Mouse (Mus musculus): ENCODE measurements at regions not wholly inside any gene's neighbourhood (a gene's known extent, or its start where the extent isn't known, plus 50 kb on each side); places are given as distances from the start of the nearest gene placed in this dataset.

DNA sequence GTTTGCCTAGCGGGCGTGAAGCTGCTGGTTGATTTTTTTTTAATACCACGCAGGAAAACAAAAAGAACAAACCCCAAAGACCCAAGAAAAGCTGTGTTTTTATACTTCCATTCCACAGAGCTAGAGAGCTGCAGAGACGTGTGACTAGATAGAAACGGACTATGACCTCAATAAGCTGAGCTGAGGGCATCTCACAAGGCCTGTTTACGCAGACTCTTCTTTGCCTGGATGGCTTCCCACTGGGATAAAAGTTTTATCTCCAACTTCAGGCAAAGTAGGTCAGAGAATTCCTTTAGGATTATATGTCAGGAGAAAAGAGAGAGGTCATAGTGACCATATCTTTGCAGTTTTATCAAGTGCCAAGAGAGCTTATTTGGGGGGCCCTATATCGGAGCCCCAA is 199.4 kb downstream of the Mreg start:
- H3K9me3 ChIP-seq (ENCODE audit: control insufficient read depth, low read length), result no peaks in the 10 kb centered on the region
- H3K36me3 ChIP-seq (ENCODE audit: control insufficient read depth, insufficient read depth), result no peaks in the 10 kb centered on the region
- H3K27ac ChIP-seq (ENCODE audit: low read length), result no peak overlapping the region
- H3K4me3 ChIP-seq (replicated peaks; ENCODE audit: low read length), result no peak overlapping the region
- no peak overlapping the region for H3K9ac ChIP-seq (replicated peaks; ENCODE audit: low read depth, low read length)
- WGBS, result 70% methylated on average over 7 of the region's 7 CpGs
- no peak overlapping the region for H3K4me2 ChIP-seq (ENCODE audit: low read length)
- no peaks in the 10 kb centered on the region for H3K27me3 ChIP-seq (replicated peaks; ENCODE audit: control insufficient read depth, insufficient read depth, low read length)
- no peaks in the 10 kb centered on the region for H3K4me1 ChIP-seq (replicated peaks; ENCODE audit: control insufficient read depth, insufficient read depth, low read length)
- ATAC-seq, result no peak

DNA sequence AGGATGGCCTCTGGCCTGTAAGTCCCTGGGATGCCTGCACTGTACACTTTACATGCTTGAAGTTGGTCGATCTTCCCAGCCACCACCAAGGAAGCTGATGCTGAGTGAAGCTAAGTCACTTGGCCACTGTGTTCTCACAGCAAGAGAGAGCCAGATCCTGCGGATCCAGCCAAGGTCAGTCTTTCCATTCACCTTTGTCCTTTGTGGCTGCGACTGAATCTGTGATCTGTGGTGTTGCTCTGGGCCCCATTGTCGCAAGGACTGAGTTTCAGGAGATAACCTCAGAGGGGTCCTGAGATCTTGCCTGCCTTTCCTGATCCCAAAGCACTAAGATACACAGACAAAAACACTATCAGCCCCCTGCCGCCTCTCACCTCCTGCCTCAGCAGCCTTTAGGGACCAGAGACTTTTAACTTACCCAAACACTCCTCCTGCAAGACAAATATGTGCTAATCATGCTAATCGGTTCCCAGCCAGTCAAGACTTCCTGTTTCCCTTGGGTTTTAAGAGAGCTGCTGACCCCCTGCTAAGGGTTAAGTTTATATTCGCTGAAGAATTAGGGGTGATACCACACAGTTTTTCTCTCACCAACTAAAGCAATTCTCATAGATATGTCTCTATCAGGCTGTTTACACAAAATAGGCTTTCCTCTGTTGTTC is 202.7 kb downstream of the Mreg start:
- Histone ChIP-seq H3K27ac (ENCODE audit: low read length) (no peak overlapping the region), H3K9ac (replicated peaks; ENCODE audit: low read depth, low read length) (no peak overlapping the region), H3K27me3 (replicated peaks; ENCODE audit: control insufficient read depth, insufficient read depth, low read length) (no peaks in the 10 kb centered on the region), H3K4me2 (ENCODE audit: low read length) (no peak overlapping the region), H3K9me3 (ENCODE audit: control insufficient read depth, low read length) (no peaks in the 10 kb centered on the region), H3K4me1 (replicated peaks; ENCODE audit: control insufficient read depth, insufficient read depth, low read length) (peaks cover 7% of the 10 kb centered on the region), H3K4me3 (replicated peaks; ENCODE audit: low read length) (no peak overlapping the region), H3K36me3 (ENCODE audit: control insufficient read depth, insufficient read depth) (no peaks in the 10 kb centered on the region)
- ATAC-seq, result no peak
- WGBS, result 50% methylated on average over 7 of the region's 7 CpGs

DNA sequence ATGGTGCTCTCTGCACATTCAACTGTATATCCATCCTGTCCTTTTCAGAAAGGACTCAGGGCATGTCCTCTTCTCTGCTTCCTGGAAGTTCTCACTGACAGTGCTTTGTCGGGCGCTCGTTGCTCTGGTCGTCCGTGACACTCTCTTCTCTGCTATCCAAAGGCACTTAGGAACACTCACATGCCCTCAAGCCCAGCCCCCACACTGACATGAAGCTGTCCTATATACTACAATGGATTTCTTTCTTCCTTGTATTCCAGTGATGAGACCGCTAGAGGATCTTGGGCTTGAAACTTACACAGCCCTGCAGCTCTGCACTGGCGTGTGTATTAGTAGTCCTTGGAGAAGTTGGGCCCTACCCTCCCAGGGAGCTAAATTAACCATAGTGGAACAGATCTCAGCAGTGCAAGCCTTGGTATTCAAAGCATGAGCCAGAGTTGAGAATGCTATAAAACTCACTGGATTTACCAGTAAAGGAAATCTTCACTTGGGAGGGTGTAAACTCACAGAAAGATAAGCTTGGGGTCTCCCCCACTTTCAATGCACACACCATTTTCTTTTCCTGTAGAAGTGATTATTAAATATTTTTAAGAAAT is 205.3 kb downstream of the Mreg start:
- Histone ChIP-seq H3K9ac (replicated peaks; ENCODE audit: low read depth, low read length) (no peak overlapping the region), H3K36me3 (ENCODE audit: control insufficient read depth, insufficient read depth) (no peaks in the 10 kb centered on the region), H3K9me3 (ENCODE audit: control insufficient read depth, low read length) (no peaks in the 10 kb centered on the region), H3K4me2 (ENCODE audit: low read length) (no peak overlapping the region), H3K4me1 (replicated peaks; ENCODE audit: control insufficient read depth, insufficient read depth, low read length) (peaks cover 7% of the 10 kb centered on the region), H3K27me3 (replicated peaks; ENCODE audit: control insufficient read depth, insufficient read depth, low read length) (no peaks in the 10 kb centered on the region), H3K4me3 (replicated peaks; ENCODE audit: low read length) (no peak overlapping the region), H3K27ac (ENCODE audit: low read length) (no peak overlapping the region)
- ATAC-seq, result no peak
- WGBS, result 79% methylated on average over 7 of the region's 7 CpGs

GRCm38 (mm10) chr1:72005956-72006355 is 206.2 kb downstream of the Mreg start:
- WGBS, result 36% methylated on average over 8 of the region's 8 CpGs
- peak; percentile 40; the same call in 1 of the 2 replicates for ATAC-seq

DNA sequence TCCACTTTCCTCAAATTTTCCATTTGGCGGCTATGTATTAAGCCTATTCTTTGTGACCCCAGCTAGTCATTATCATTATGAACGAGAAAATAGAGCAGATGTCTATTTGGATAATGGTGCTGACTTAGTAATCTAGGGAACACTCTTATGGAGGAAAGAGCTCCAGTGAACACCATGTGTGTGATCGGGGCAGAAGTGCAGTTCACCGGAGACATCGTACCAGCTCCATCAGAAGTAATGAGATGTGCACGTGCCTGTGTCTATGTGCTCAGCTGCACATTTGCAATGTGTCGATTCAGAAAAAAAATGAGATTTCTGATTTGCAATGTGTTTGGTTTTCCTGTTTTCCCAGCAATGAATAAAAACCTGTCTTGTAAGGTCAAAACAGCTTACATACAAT is 206.6 kb downstream of the Mreg start:
- Histone ChIP-seq H3K4me2 (ENCODE audit: low read length) (no peak overlapping the region), H3K36me3 (ENCODE audit: control insufficient read depth, insufficient read depth) (no peaks in the 10 kb centered on the region), H3K27ac (ENCODE audit: low read length) (no peak overlapping the region), H3K9ac (replicated peaks; ENCODE audit: low read depth, low read length) (no peak overlapping the region), H3K27me3 (replicated peaks; ENCODE audit: control insufficient read depth, insufficient read depth, low read length) (no peaks in the 10 kb centered on the region), H3K4me3 (replicated peaks; ENCODE audit: low read length) (no peak overlapping the region), H3K9me3 (ENCODE audit: control insufficient read depth, low read length) (no peaks in the 10 kb centered on the region), H3K4me1 (replicated peaks; ENCODE audit: control insufficient read depth, insufficient read depth, low read length) (peaks cover 7% of the 10 kb centered on the region)
- peak; percentile 55; the same call in 1 of the 2 replicates for ATAC-seq
- WGBS, result 55% methylated on average over 7 of the region's 7 CpGs

More at GRCm38 (mm10) chr1:72005956-72006355, 206.2 kb downstream of the Mreg start:
- Histone ChIP-seq H3K4me1 (replicated peaks; ENCODE audit: control insufficient read depth, insufficient read depth, low read length) (peaks cover 7% of the 10 kb centered on the region), H3K4me3 (replicated peaks; ENCODE audit: low read length) (no peak overlapping the region), H3K9me3 (ENCODE audit: control insufficient read depth, low read length) (no peaks in the 10 kb centered on the region), H3K36me3 (ENCODE audit: control insufficient read depth, insufficient read depth) (no peaks in the 10 kb centered on the region), H3K4me2 (ENCODE audit: low read length) (no peak overlapping the region), H3K9ac (replicated peaks; ENCODE audit: low read depth, low read length) (no peak overlapping the region), H3K27ac (ENCODE audit: low read length) (no peak overlapping the region), H3K27me3 (replicated peaks; ENCODE audit: control insufficient read depth, insufficient read depth, low read length) (no peaks in the 10 kb centered on the region)

DNA sequence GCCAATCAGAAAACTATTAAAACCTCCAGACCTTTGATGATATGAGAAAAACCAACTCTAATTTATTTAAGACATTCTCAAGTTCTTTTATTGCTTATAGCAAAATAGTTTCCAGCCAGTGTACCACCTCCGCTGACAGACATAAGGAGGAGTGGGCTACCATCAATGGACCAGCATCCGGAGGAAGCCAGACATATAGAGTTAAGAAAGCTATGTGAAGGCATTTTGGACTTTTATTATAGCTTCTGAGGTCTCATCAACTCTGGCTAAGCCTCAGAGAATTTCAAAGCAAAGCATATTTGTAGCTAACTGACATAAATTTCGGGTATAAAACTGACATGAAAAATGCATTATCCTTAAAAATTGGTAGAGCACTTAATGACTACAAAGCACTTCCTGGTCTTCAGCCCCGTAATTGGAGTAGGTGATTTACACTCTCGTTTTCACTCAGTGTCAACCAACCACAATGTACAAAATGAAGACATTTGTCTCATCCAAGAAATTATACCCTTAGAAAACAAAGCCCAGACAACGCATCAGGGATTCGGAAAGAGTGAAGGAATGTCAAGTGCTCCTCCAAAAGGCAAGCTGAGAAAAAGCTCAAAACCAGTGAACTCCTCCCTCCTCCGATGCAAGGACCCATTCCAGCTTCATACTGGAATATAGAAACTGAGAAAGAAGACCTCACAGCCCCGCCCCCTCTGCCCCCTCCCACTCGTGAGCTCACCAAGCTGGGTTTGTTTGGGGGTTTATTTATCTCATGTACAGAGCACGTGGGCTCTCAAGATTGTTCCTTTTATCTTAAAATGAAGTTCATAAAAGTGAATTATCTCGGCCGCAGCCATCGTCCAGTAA is 208.5 kb downstream of the Mreg start:
- no peak overlapping the region for H3K9ac ChIP-seq (replicated peaks; ENCODE audit: low read depth, low read length)
- no peak overlapping the region for H3K4me2 ChIP-seq (ENCODE audit: low read length)
- WGBS, result 84% methylated on average over 14 of the region's 14 CpGs
- H3K4me1 ChIP-seq (replicated peaks; ENCODE audit: control insufficient read depth, insufficient read depth, low read length), result peaks cover 7% of the 10 kb centered on the region
- H3K27me3 ChIP-seq (replicated peaks; ENCODE audit: control insufficient read depth, insufficient read depth, low read length), result no peaks in the 10 kb centered on the region
- H3K9me3 ChIP-seq (ENCODE audit: control insufficient read depth, low read length), result no peaks in the 10 kb centered on the region
- no peak for ATAC-seq
- H3K27ac ChIP-seq (ENCODE audit: low read length), result no peak overlapping the region
- no peaks in the 10 kb centered on the region for H3K36me3 ChIP-seq (ENCODE audit: control insufficient read depth, insufficient read depth)
- H3K4me3 ChIP-seq (replicated peaks; ENCODE audit: low read length), result no peak overlapping the region

GRCm38 (mm10) chr1:72002471-72003116 is 209.5 kb downstream of the Mreg start:
- Histone ChIP-seq H3K9ac (replicated peaks; ENCODE audit: low read depth, low read length) (no peak overlapping the region), H3K4me1 (replicated peaks; ENCODE audit: control insufficient read depth, insufficient read depth, low read length) (peaks cover 7% of the 10 kb centered on the region), H3K4me3 (replicated peaks; ENCODE audit: low read length) (no peak overlapping the region), H3K36me3 (ENCODE audit: control insufficient read depth, insufficient read depth) (no peaks in the 10 kb centered on the region), H3K27ac (ENCODE audit: low read length) (no peak overlapping the region), H3K4me2 (ENCODE audit: low read length) (no peak overlapping the region), H3K27me3 (replicated peaks; ENCODE audit: control insufficient read depth, insufficient read depth, low read length) (no peaks in the 10 kb centered on the region), H3K9me3 (ENCODE audit: control insufficient read depth, low read length) (no peaks in the 10 kb centered on the region)
- no peak for ATAC-seq
- WGBS, result 75% methylated on average over 9 of the region's 9 CpGs

GRCm38 (mm10) chr1:72000741-72001140 is 211.4 kb downstream of the Mreg start:
- Histone ChIP-seq H3K36me3 (ENCODE audit: control insufficient read depth, insufficient read depth) (no peaks in the 10 kb centered on the region), H3K4me2 (ENCODE audit: low read length) (no peak overlapping the region), H3K27ac (ENCODE audit: low read length) (no peak overlapping the region), H3K27me3 (replicated peaks; ENCODE audit: control insufficient read depth, insufficient read depth, low read length) (no peaks in the 10 kb centered on the region), H3K9me3 (ENCODE audit: control insufficient read depth, low read length) (no peaks in the 10 kb centered on the region), H3K4me3 (replicated peaks; ENCODE audit: low read length) (no peak overlapping the region), H3K4me1 (replicated peaks; ENCODE audit: control insufficient read depth, insufficient read depth, low read length) (peaks cover 3% of the 10 kb centered on the region; the same call in 1 of the 2 replicates), H3K9ac (replicated peaks; ENCODE audit: low read depth, low read length) (no peak overlapping the region)
- ATAC-seq, result no peak
- 87% methylated on average over 2 of the region's 2 CpGs for WGBS

- no peak overlapping the region for H3K9ac ChIP-seq (replicated peaks; ENCODE audit: low read depth, low read length)
- H3K27me3 ChIP-seq (replicated peaks; ENCODE audit: control insufficient read depth, insufficient read depth, low read length), result no peaks in the 10 kb centered on the region
- no peak for ATAC-seq
- H3K36me3 ChIP-seq (ENCODE audit: control insufficient read depth, insufficient read depth), result no peaks in the 10 kb centered on the region
- H3K4me3 ChIP-seq (replicated peaks; ENCODE audit: low read length), result no peak overlapping the region
- H3K4me2 ChIP-seq (ENCODE audit: low read length), result no peak overlapping the region
- WGBS, result 86% methylated on average over 2 of the region's 2 CpGs
- H3K9me3 ChIP-seq (ENCODE audit: control insufficient read depth, low read length), result no peaks in the 10 kb centered on the region
- no peaks in the 10 kb centered on the region for H3K4me1 ChIP-seq (replicated peaks; ENCODE audit: control insufficient read depth, insufficient read depth, low read length)
- no peak overlapping the region for H3K27ac ChIP-seq (ENCODE audit: low read length)
These were observed 215.3 kb downstream of the Mreg start for GRCm38 (mm10) chr1:71996828-71997227.

Measured in forebrain, embryonic 16.5 days (tissue).